Mouse (Mus musculus) myocyte (in vitro differentiated cells): ENCODE measurements around the gene Lpcat2.

Experiments used
- MAX ChIP-seq: IDR thresholded peaks from one replicate; pipeline ENCODE4 v1.6.1; 2011; ENCODE audit warnings: low read depth, mild to moderate bottlenecking, control low read depth
- MYOD1 ChIP-seq, 3 experiments: IDR thresholded peaks; one replicate each; pipeline ENCODE4 v1.6.1; 2011; ENCODE audit warnings: control low read depth in 2 of 3, low read depth in 2 of 3, mild to moderate bottlenecking in 2 of 3, moderate library complexity in 1 of 3; ENCODE audit not compliant: insufficient read length in 2 of 3, control insufficient read depth in 1 of 3
- POLR2A ChIP-seq: IDR thresholded peaks from one replicate; pipeline ENCODE4 v1.6.1; 2011; ENCODE audit warnings: low read depth, mild to moderate bottlenecking, control low read depth, moderate library complexity; ENCODE audit not compliant: insufficient read length
- USF1 ChIP-seq: IDR thresholded peaks from one replicate; pipeline ENCODE4 v1.6.1; 2011; ENCODE audit warnings: low read depth, mild to moderate bottlenecking, control low read depth, moderate library complexity

DNA sequence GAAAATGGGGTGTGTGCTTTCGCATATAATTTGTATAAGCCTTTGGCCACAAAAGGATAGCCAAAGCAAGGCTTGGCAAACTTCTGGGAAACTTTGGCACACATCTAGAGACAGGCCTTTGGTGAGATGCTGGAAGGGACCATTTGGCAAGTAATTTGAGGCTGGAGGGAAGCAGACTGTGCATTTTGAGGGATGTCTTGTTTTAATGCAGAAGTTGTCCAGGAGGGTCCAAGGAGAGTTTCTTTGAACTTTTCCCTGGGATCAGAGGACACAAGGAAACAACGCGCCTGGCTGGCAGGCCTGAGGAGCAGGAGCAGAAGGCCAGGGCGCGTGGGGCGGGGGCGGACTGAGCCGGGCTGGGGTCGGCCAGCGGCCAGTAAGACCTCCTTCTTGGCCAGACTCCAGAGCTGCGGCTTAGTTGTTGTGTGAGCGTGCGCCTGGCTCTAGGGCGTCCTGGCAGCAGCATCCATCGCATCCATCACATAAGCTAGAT is 26.8 kb upstream of the Lpcat2 start:
- TF ChIP-seq POLR2A = no peak
- TF ChIP-seq MYOD1 (IDR thresholded peaks at IDR 0.05; ENCODE audit: control insufficient read depth in 1 of 3, insufficient read length in 2 of 3, low read depth in 2 of 3) = no peak
- TF ChIP-seq MAX = no peak
- TF ChIP-seq USF1 = no peak
